Mouse (Mus musculus) testis, adult 2 months (tissue): Measurements from ENCODE around the gene Ggcx.

Experiments used
- CTCF ChIP-seq: fragments of 200-500 bp; IDR thresholded peaks from 2 replicates; pipeline ENCODE4 v1.5.1; 2012; ENCODE audit warnings: low read depth, mild to moderate bottlenecking, inconsistent platforms, low read length, moderate library complexity; ENCODE audit not compliant: control insufficient read depth, insufficient read depth, insufficient replicate concordance
- POLR2A ChIP-seq: fragments of 200-500 bp; IDR thresholded peaks from 2 replicates; pipeline ENCODE4 v1.6.1; 2012; ENCODE audit warnings: low read depth, mild to moderate bottlenecking, inconsistent platforms, low read length, moderate library complexity; ENCODE audit not compliant: control insufficient read depth

DNA sequence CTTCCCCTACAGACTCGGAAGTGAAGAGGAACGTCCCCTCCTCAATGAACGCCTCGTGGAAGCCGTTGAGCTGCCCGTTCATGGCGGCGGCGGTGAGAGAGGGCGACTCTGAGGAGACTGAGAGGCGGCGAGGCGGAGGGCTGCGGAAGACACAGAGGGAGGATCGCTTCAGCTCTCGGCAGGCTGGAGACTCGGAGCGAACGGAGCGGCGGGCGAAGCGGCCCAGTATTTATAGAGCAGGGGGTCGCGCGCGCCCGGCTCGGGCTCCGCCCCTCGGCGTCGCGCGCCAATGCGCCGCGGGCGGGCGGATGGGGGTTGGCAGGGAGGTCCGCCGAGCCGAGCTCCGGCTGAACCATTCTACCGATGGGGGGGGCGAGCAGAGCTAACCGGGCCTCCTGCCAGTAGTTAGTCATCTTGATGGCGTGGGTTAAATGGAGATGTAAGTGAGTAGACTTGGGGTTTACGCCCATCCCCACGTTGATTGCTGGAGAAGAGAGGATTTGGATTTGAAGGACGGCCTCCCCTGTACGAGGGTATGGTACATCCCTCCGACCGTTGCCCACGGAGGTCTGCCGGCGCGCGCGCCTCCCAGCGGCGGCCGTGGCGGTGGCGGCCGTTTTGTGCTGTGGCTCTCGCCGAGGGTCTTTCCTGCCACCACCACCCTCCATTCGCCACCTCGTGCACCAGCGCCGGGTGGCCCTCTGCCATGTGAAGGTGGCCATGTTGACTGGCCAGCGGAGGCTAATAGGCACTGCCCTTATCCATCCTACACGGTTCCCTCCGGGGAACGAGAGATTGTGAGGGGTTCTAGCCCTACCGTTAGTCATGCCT lies 25.5 kb downstream of the Ggcx start, which contains the start of gene Mat2a:
- peak; percentile 42; the same call in 1 of the 2 replicates for TF ChIP-seq CTCF
- peak; percentile 96 for TF ChIP-seq POLR2A
